Mouse (Mus musculus) G1E (cell line): ENCODE results near the gene Zfp595. TPM values are rescaled to one million over a fixed set of nuclear protein-coding genes. Genes with fewer than 3 reads are reported as not detected.
A peak's percentile ranks its signal among the peaks of the same experiment; 100 is the strongest.
"Not testable (repeated sequence)": the region's sequence is repeated elsewhere in the genome, so short reads cannot be mapped to it uniquely, and the experiment has no call there.

ENCODE experiments used
- ATAC-seq: 2 replicates; pipeline ENCODE4 v1.8.0; 2016; ENCODE audit warnings: mild to moderate bottlenecking; ENCODE audit not compliant: insufficient number of reproducible peaks, poor library complexity, low FRiP score, severe bottlenecking; ENCODE audit errors: extremely low read depth
- DNase-seq: peaks from one replicate; pipeline ENCODE4 v3.0.0; 2012; ENCODE audit warnings: low spot score
- H3K27me3 ChIP-seq: 2 replicates; pipeline ENCODE4 v1.6.1; 2012; ENCODE audit warnings: mild to moderate bottlenecking, low read length, inconsistent platforms; ENCODE audit not compliant: insufficient read depth
- H3K36me3 ChIP-seq: replicated peaks from 2 replicates; pipeline ENCODE3; 2012; ENCODE audit warnings: mild to moderate bottlenecking, inconsistent platforms
- H3K4me1 ChIP-seq: 2 replicates; pipeline ENCODE4 v1.6.1; 2012; ENCODE audit warnings: low read depth, low read length, inconsistent platforms, mixed read lengths; ENCODE audit not compliant: insufficient read depth
- H3K4me3 ChIP-seq: 2 replicates; pipeline ENCODE4 v1.5.1; 2012; ENCODE audit warnings: low read depth, mild to moderate bottlenecking, inconsistent platforms, low read length, moderate library complexity, mixed read lengths
- H3K9me3 ChIP-seq: replicated peaks from 2 replicates; pipeline ENCODE4 v1.6.1; 2012; ENCODE audit warnings: inconsistent platforms
- CTCF ChIP-seq: IDR thresholded peaks from 2 replicates; pipeline ENCODE4 v1.5.1; 2012; ENCODE audit warnings: low read depth, low read length, inconsistent platforms, mixed read lengths
- GATA1 ChIP-seq: IDR thresholded peaks from 2 replicates; pipeline ENCODE4 v1.6.1; 2012; ENCODE audit warnings: borderline replicate concordance, low read length, inconsistent platforms, mixed read lengths
- GATA2 ChIP-seq: IDR thresholded peaks from 2 replicates; pipeline ENCODE4 v1.6.1; 2012; ENCODE audit warnings: low read depth, low read length, inconsistent platforms, borderline replicate concordance
- POLR2AphosphoS5 ChIP-seq: IDR thresholded peaks from 2 replicates; pipeline ENCODE4 v1.6.1; 2012; ENCODE audit warnings: low read depth, low read length, inconsistent platforms; ENCODE audit not compliant: insufficient replicate concordance
- TAL1 ChIP-seq: conservative IDR thresholded peaks from 2 replicates; pipeline ENCODE4 v1.6.1; 2012; ENCODE audit warnings: low read depth, low read length, inconsistent platforms, mixed read lengths
- polyA plus RNA-seq: library from polyadenylated mRNA; stranded (reverse); fragments of >175 nt; gene quantifications from 2 replicates; pipeline ENCODE4 v1.2.3, GENCODE M21; 2012
- total RNA-seq, 2 experiments: library from RNA; stranded (forward) in 1 of 2; stranded (reverse) in 1 of 2; fragments of 200-1000 nt in 1 of 2; fragments of >200 nt in 1 of 2; fragmentation: Nextera tagmentation in 1 of 2; gene quantifications; 2 replicates each; pipeline ENCODE4 v1.2.3; 2014 to 2017

Zfp595 gene
- total and polyA plus RNA-seq, 3 experiments, result 0.23 to 16.1 (median 9.2) TPM

GRCm38 (mm10) chr13:67332877-67333276 lies 507 bp upstream of the Zfp595 start:
- Histone ChIP-seq H3K4me1 (peaks cover 11% of the 10 kb centered on the region), H3K27me3 (no peaks in the 10 kb centered on the region), H3K4me3 (peak overlapping the region; percentile 76), H3K9me3 (no peaks in the 10 kb centered on the region), H3K36me3 (no peaks in the 10 kb centered on the region)
- no peak for TF ChIP-seq TAL1
- no peak for TF ChIP-seq CTCF
- TF ChIP-seq POLR2AphosphoS5, result no peak
- TF ChIP-seq GATA2, result no peak
- no peak for TF ChIP-seq GATA1
- ATAC-seq, result no peak
- no peak for DNase-seq

- Histone ChIP-seq H3K4me1 (peaks cover 18% of the 10 kb centered on the region), H3K9me3 (no peaks in the 10 kb centered on the region), H3K27me3 (no peaks in the 10 kb centered on the region), H3K36me3 (no peaks in the 10 kb centered on the region), H3K4me3 (peak overlapping the region; percentile 98; the same call in 1 of the 2 replicates)
- TF ChIP-seq TAL1, result no peak
- TF ChIP-seq CTCF, result no peak
- ATAC-seq, result no peak
- no peak for DNase-seq
Observed at GRCm38 (mm10) chr13:67306718-67307117, 25.7 kb downstream of the Zfp595 start.

- Histone ChIP-seq H3K36me3 (no peaks in the 10 kb centered on the region), H3K9me3 (no peaks in the 10 kb centered on the region), H3K27me3 (no peaks in the 10 kb centered on the region), H3K4me1 (peaks cover 18% of the 10 kb centered on the region), H3K4me3 (peak within 1 kb of the TSS; percentile 98)
- DNase-seq (peak; percentile 52), ATAC-seq (peak; percentile 94)
- no peak for TF ChIP-seq POLR2AphosphoS5
- no peak for TF ChIP-seq TAL1
Observed at GRCm38 (mm10) chr13:67305822-67306672, 26.3 kb downstream of the Zfp595 start, which contains the start of gene Zfp457. Gene Zfp457, minus strand, starts transcription at chr13:67306485.

GRCm38 (mm10) chr13:67278314-67278713 lies 54.1 kb downstream of the Zfp595 start, which contains the start of gene Zfp458:
Gene Zfp458, minus strand, starts transcription at chr13:67278466.
- H3K4me1 ChIP-seq, result no peaks in the 10 kb centered on the region; the same call in 1 of the 2 replicates
- H3K4me3 ChIP-seq, result no peak within 1 kb of the TSS
- H3K36me3 ChIP-seq, result no peaks in the 10 kb centered on the region
- ATAC-seq (no peak), DNase-seq (no peak)
- H3K9me3 ChIP-seq, result no peaks in the 10 kb centered on the region
- no peaks in the 10 kb centered on the region for H3K27me3 ChIP-seq
- TF ChIP-seq GATA1 (no peak), TAL1 (no peak), POLR2AphosphoS5 (no peak), CTCF (no peak), GATA2 (no peak)

GRCm38 (mm10) chr13:67269383-67270065 lies 62.8 kb downstream of the Zfp595 start:
- not testable (repeated sequence) for H3K27me3 ChIP-seq, DNase-seq, H3K36me3 ChIP-seq, H3K4me1 ChIP-seq, H3K9me3 ChIP-seq, ATAC-seq
- peak overlapping the region; percentile 77 for H3K4me3 ChIP-seq

- no peak for TF ChIP-seq GATA1
- TF ChIP-seq GATA2, result no peak
- TF ChIP-seq TAL1, result no peak
- TF ChIP-seq POLR2AphosphoS5, result no peak
- no peak for TF ChIP-seq CTCF
- H3K4me1 ChIP-seq, result peaks cover 2% of the 10 kb centered on the region; the same call in 1 of the 2 replicates
- no peaks in the 10 kb centered on the region for H3K27me3 ChIP-seq
- peak overlapping the region; percentile 77 for H3K4me3 ChIP-seq
- ATAC-seq (peak; percentile 100), DNase-seq (peak; percentile 57)
- H3K9me3 ChIP-seq, result no peaks in the 10 kb centered on the region; the same call in 1 of the 2 replicates
- H3K36me3 ChIP-seq, result no peaks in the 10 kb centered on the region
Observed at GRCm38 (mm10) chr13:67268568-67269369, 63.6 kb downstream of the Zfp595 start.

Other genes starting within 250 kb of the Zfp595 start
- 4.6 and 5.1 TPM in 2 replicates for gene Zfp708, start 234.6 kb downstream of the Zfp595 start, total RNA-seq (2014; fragmentation: Nextera tagmentation)
- 0.29 TPM in 1 of 2 replicates, not detected in the other for gene Zfp708, start 234.6 kb downstream of the Zfp595 start, total RNA-seq (2017)
- 0.12 TPM in 1 of 2 replicates, not detected in the other for gene Zfp708, start 234.6 kb downstream of the Zfp595 start, polyA plus RNA-seq
- 6.2 and 12.0 TPM in 2 replicates for gene Gm28557, start 224.0 kb downstream of the Zfp595 start, total RNA-seq (2014; fragmentation: Nextera tagmentation)
- 5.3 and 9.3 TPM in 2 replicates for gene Gm28557, start 224.0 kb downstream of the Zfp595 start, total RNA-seq (2017)
- gene Gm28557, start 224.0 kb downstream of the Zfp595 start, polyA plus RNA-seq, result 0.19 and 0.23 TPM in 2 replicates
- 4.0 and 6.9 TPM in 2 replicates for gene Rslcan18, start 216.3 kb downstream of the Zfp595 start, total RNA-seq (2014; fragmentation: Nextera tagmentation)
- 0.49 and 1.4 TPM in 2 replicates for gene Rslcan18, start 216.3 kb downstream of the Zfp595 start, total RNA-seq (2017)
- 0.02 TPM in 1 of 2 replicates, not detected in the other for gene Rslcan18, start 216.3 kb downstream of the Zfp595 start, polyA plus RNA-seq
- gene Zfp759, start 210.9 kb downstream of the Zfp595 start, total RNA-seq (2014; fragmentation: Nextera tagmentation), result 12.4 and 16.3 TPM in 2 replicates
- 10.9 and 12.0 TPM in 2 replicates for gene Zfp759, start 210.9 kb downstream of the Zfp595 start, total RNA-seq (2017)
- 0.20 and 0.24 TPM in 2 replicates for gene Zfp759, start 210.9 kb downstream of the Zfp595 start, polyA plus RNA-seq
- gene Rsl1, start 159.4 kb downstream of the Zfp595 start, total RNA-seq (2014; fragmentation: Nextera tagmentation), result 16.3 and 16.4 TPM in 2 replicates
- 10.2 and 10.8 TPM in 2 replicates for gene Rsl1, start 159.4 kb downstream of the Zfp595 start, total RNA-seq (2017)
- 0.25 and 0.29 TPM in 2 replicates for gene Rsl1, start 159.4 kb downstream of the Zfp595 start, polyA plus RNA-seq
- gene Zfp455, start 138.1 kb downstream of the Zfp595 start, total RNA-seq (2014; fragmentation: Nextera tagmentation), result 3.2 and 4.9 TPM in 2 replicates
- gene Zfp455, start 138.1 kb downstream of the Zfp595 start, total RNA-seq (2017), result 2.6 and 2.7 TPM in 2 replicates
- gene Zfp455, start 138.1 kb downstream of the Zfp595 start, polyA plus RNA-seq, result 0.04 and 0.09 TPM in 2 replicates
- gene Zfp458, start 54.1 kb downstream of the Zfp595 start, total RNA-seq (2014; fragmentation: Nextera tagmentation), result 11.0 and 12.5 TPM in 2 replicates
- gene Zfp458, start 54.1 kb downstream of the Zfp595 start, total RNA-seq (2017), result 3.7 and 6.9 TPM in 2 replicates
- 0.30 and 0.35 TPM in 2 replicates for gene Zfp458, start 54.1 kb downstream of the Zfp595 start, polyA plus RNA-seq
- 4.4 and 9.2 TPM in 2 replicates for gene Zfp457, start 26.1 kb downstream of the Zfp595 start, total RNA-seq (2014; fragmentation: Nextera tagmentation)
- 5.0 and 5.6 TPM in 2 replicates for gene Zfp457, start 26.1 kb downstream of the Zfp595 start, total RNA-seq (2017)
- 0.09 TPM in 1 of 2 replicates, not detected in the other for gene Zfp457, start 26.1 kb downstream of the Zfp595 start, polyA plus RNA-seq
- 5.2 and 8.1 TPM in 2 replicates for gene Gm28044, start 28.0 kb upstream of the Zfp595 start, total RNA-seq (2014; fragmentation: Nextera tagmentation)
- gene Gm28044, start 28.0 kb upstream of the Zfp595 start, total RNA-seq (2017), result 4.9 and 7.2 TPM in 2 replicates
- gene Gm28044, start 28.0 kb upstream of the Zfp595 start, polyA plus RNA-seq, result not detected in 2 replicates
- gene Zfp953, start 28.0 kb upstream of the Zfp595 start, total RNA-seq (2014; fragmentation: Nextera tagmentation), result 10.3 and 13.4 TPM in 2 replicates
- 5.5 and 6.0 TPM in 2 replicates for gene Zfp953, start 28.0 kb upstream of the Zfp595 start, total RNA-seq (2017)
- gene Zfp953, start 28.0 kb upstream of the Zfp595 start, polyA plus RNA-seq, result 0.04 and 0.13 TPM in 2 replicates
- gene Gm28041, start 43.2 kb upstream of the Zfp595 start, total RNA-seq (2014; fragmentation: Nextera tagmentation), result 1.4 and 3.1 TPM in 2 replicates
- 0.52 and 1.4 TPM in 2 replicates for gene Gm28041, start 43.2 kb upstream of the Zfp595 start, total RNA-seq (2017)
- not detected in 2 replicates for gene Gm28041, start 43.2 kb upstream of the Zfp595 start, polyA plus RNA-seq
- gene Zfp456, start 43.2 kb upstream of the Zfp595 start, total RNA-seq (2014; fragmentation: Nextera tagmentation), result 6.1 and 13.1 TPM in 2 replicates
- gene Zfp456, start 43.2 kb upstream of the Zfp595 start, total RNA-seq (2017), result 6.2 and 6.5 TPM in 2 replicates
- 0.12 and 0.15 TPM in 2 replicates for gene Zfp456, start 43.2 kb upstream of the Zfp595 start, polyA plus RNA-seq
- gene Zfp429, start 67.2 kb upstream of the Zfp595 start, total RNA-seq (2014; fragmentation: Nextera tagmentation), result 12.6 and 19.6 TPM in 2 replicates
- 4.0 and 9.5 TPM in 2 replicates for gene Zfp429, start 67.2 kb upstream of the Zfp595 start, total RNA-seq (2017)
- gene Zfp429, start 67.2 kb upstream of the Zfp595 start, polyA plus RNA-seq, result 0.65 and 1.2 TPM in 2 replicates
- not detected in 2 replicates for gene Zfp459, start 88.8 kb upstream of the Zfp595 start, total RNA-seq (2014; fragmentation: Nextera tagmentation)
- gene Zfp459, start 88.8 kb upstream of the Zfp595 start, total RNA-seq (2017), result 0.05 and 0.06 TPM in 2 replicates
- gene Zfp459, start 88.8 kb upstream of the Zfp595 start, polyA plus RNA-seq, result not detected in 2 replicates
- 35.1 and 39.2 TPM in 2 replicates for gene Zfp874a, start 119.1 kb upstream of the Zfp595 start, total RNA-seq (2014; fragmentation: Nextera tagmentation)
- gene Zfp874a, start 119.1 kb upstream of the Zfp595 start, total RNA-seq (2017), result 11.3 and 13.2 TPM in 2 replicates
- gene Zfp874a, start 119.1 kb upstream of the Zfp595 start, polyA plus RNA-seq, result 0.45 and 0.70 TPM in 2 replicates
- gene Zfp874b, start 151.7 kb upstream of the Zfp595 start, total RNA-seq (2014; fragmentation: Nextera tagmentation), result 32.2 and 37.7 TPM in 2 replicates
- gene Zfp874b, start 151.7 kb upstream of the Zfp595 start, total RNA-seq (2017), result 18.6 and 22.0 TPM in 2 replicates
- gene Zfp874b, start 151.7 kb upstream of the Zfp595 start, polyA plus RNA-seq, result 0.63 and 0.69 TPM in 2 replicates
- 18.7 and 26.3 TPM in 2 replicates for gene Zfp58, start 168.0 kb upstream of the Zfp595 start, total RNA-seq (2014; fragmentation: Nextera tagmentation)
- 13.6 and 14.2 TPM in 2 replicates for gene Zfp58, start 168.0 kb upstream of the Zfp595 start, total RNA-seq (2017)
- 0.40 and 0.80 TPM in 2 replicates for gene Zfp58, start 168.0 kb upstream of the Zfp595 start, polyA plus RNA-seq
- 3.2 and 4.3 TPM in 2 replicates for gene Gm26965, start 193.6 kb upstream of the Zfp595 start, total RNA-seq (2014; fragmentation: Nextera tagmentation)
- gene Gm26965, start 193.6 kb upstream of the Zfp595 start, total RNA-seq (2017), result 0.55 TPM in 1 of 2 replicates, not detected in the other
- not detected in 2 replicates for gene Gm26965, start 193.6 kb upstream of the Zfp595 start, polyA plus RNA-seq
- 35.0 and 43.3 TPM in 2 replicates for gene Zfp87, start 193.6 kb upstream of the Zfp595 start, total RNA-seq (2014; fragmentation: Nextera tagmentation)
- gene Zfp87, start 193.6 kb upstream of the Zfp595 start, total RNA-seq (2017), result 31.5 and 32.8 TPM in 2 replicates
- 0.86 and 1.3 TPM in 2 replicates for gene Zfp87, start 193.6 kb upstream of the Zfp595 start, polyA plus RNA-seq
- gene Zfp748, start 221.3 kb upstream of the Zfp595 start, total RNA-seq (2014; fragmentation: Nextera tagmentation), result 16.6 and 18.4 TPM in 2 replicates
- 14.6 and 15.8 TPM in 2 replicates for gene Zfp748, start 221.3 kb upstream of the Zfp595 start, total RNA-seq (2017)
- 0.25 and 0.28 TPM in 2 replicates for gene Zfp748, start 221.3 kb upstream of the Zfp595 start, polyA plus RNA-seq